Mouse (Mus musculus) intestine, embryonic 15.5 days (tissue): ENCODE data around the gene Lzic. TPM values are rescaled to one million over a fixed set of nuclear protein-coding genes. Genes with fewer than 3 reads are reported as not detected.
A peak's percentile ranks its signal among the peaks of the same experiment; 100 is the strongest.
"Not testable (repeated sequence)": the region's sequence is repeated elsewhere in the genome, so short reads cannot be mapped to it uniquely, and the experiment has no call there.

Experiments
- ATAC-seq: fragments of 200-750 bp; cut with Nextera tagmentation; 2 replicates; pipeline ENCODE4 v1.8.0; 2017; ENCODE audit warnings: moderate TSS enrichment, moderate library complexity
- H3K27ac ChIP-seq: fragments of 300-500 bp; sonication (generic); 2 replicates; pipeline ENCODE4 v1.5.1; 2015; ENCODE audit warnings: mild to moderate bottlenecking, inconsistent platforms
- H3K27me3 ChIP-seq: fragments of 300-500 bp; sonication (generic); replicated peaks from 2 replicates; pipeline ENCODE4 v1.6.1; 2015; ENCODE audit warnings: inconsistent platforms
- H3K36me3 ChIP-seq: fragments of 300-500 bp; sonication (generic); 2 replicates; pipeline ENCODE4 v1.6.1; 2015; ENCODE audit warnings: inconsistent platforms
- H3K4me1 ChIP-seq: fragments of 300-500 bp; sonication (generic); replicated peaks from 2 replicates; pipeline ENCODE4 v1.6.1; 2015; ENCODE audit warnings: inconsistent platforms
- H3K4me2 ChIP-seq: fragments of 300-500 bp; sonication (generic); replicated peaks from 2 replicates; pipeline ENCODE4 v1.6.1; 2015; ENCODE audit warnings: mild to moderate bottlenecking, inconsistent platforms
- H3K4me3 ChIP-seq: fragments of 300-500 bp; sonication (generic); replicated peaks from 2 replicates; pipeline ENCODE4 v1.5.1; 2015; ENCODE audit warnings: inconsistent platforms
- H3K9ac ChIP-seq: fragments of 300-500 bp; sonication (generic); 2 replicates; pipeline ENCODE4 v1.6.1; 2015; ENCODE audit warnings: inconsistent platforms
- H3K9me3 ChIP-seq: fragments of 300-500 bp; sonication (generic); 2 replicates; pipeline ENCODE4 v1.6.1; 2016; ENCODE audit warnings: inconsistent platforms
- WGBS: fragments of 180-500 bp; shearing (Covaris S2); methylation state at CpG from one replicate; pipeline ENCODE4 v1.1.7; 2015; 5-methylcytosine and 5-hydroxymethylcytosine counted together
- polyA plus RNA-seq: library from polyadenylated mRNA; unstranded; fragments of >200 nt; fragmentation: Nextera tagmentation; extraction: Ambion mirVana; gene quantifications from 2 replicates; pipeline ENCODE4 v1.2.1, GENCODE M21; 2015

The Lzic gene
- polyA plus RNA-seq: 36.3 and 39.9 TPM in 2 replicates

DNA sequence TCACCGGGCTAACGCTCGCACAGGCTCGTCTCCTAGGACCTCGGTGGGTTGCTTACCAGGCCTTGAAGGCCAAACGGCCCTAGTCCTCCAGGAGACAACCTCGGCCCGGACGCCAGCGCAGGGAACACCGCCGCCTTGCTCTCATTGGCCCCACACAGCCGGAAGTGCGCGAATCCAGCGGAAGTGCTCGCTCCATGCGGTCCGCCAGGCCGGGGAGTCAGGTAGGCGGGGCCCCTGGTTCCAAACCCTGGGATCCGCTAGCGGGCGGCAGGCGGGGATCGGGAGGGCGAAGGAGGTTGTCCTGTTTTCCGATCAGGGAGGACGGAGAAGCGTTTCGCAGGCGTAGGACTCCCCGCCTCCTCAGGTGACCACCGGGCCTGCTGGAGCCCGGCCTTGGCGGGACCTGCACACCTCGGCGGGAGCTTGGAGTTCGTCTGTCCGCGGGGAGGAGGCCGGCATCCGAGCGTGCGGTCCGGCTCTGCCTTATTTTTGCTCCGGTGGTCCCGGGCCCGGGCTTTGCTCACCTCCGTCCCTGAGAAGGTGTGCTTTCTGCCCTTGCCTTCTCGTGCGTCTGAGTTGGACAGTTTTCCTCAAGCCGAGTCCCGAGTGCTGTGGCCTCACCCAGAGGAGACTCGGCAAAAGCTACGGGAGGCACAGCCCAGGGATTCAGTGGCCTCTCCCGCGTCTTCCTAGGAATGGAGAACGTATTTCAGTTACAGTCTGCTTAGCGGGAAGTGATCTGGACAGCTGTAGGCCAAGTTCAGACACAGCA is at the start of gene Lzic, which contains the start of gene Nmnat1:
Lzic (plus strand) TSS at position 177 of the 772 bp plus-strand sequence.
Nmnat1 (minus strand) TSS at position 150 of the 772 bp plus-strand sequence.
- H3K36me3 ChIP-seq: peaks cover 16% of the 10 kb centered on the region
- peak within 1 kb of the TSS; percentile 77 for H3K4me3 ChIP-seq
- no peaks in the 10 kb centered on the region for H3K27me3 ChIP-seq
- peaks cover 6% of the 10 kb centered on the region; the same call in 1 of the 2 replicates for H3K4me1 ChIP-seq
- H3K27ac ChIP-seq: peak within 1 kb of the TSS; percentile 78
- H3K9me3 ChIP-seq: no peaks in the 10 kb centered on the region
- ATAC-seq: peak; percentile 97
- peak within 1 kb of the TSS; percentile 85 for H3K4me2 ChIP-seq
- peak within 1 kb of the TSS; percentile 81 for H3K9ac ChIP-seq
- WGBS: under 1% methylated on average over 60 of the region's 60 CpGs

DNA sequence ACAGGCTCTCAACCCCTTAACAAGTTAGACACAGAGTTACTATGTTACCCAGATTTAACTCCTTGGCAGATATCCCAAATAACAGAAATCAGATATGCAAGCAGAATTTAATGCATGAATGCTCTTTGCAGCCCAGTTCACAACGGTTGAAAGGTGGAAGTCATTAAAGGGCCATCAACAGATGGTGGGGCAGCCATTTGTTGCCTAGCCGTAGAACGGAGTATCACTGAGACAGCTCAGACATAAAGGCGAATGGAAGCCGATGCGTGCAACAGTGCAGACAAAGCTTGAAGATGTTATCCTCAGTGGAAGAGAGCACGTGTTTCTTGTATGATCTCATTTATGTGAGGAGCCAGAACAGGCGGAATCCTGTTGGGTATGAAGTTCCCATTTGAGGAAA is 44.5 kb upstream of the Lzic start:
- no peaks in the 10 kb centered on the region for H3K27me3 ChIP-seq
- no peak overlapping the region for H3K4me3 ChIP-seq
- no peaks in the 10 kb centered on the region for H3K36me3 ChIP-seq
- 0 out of 2 replicates have a peak, but pooled peaks cover 6% of the 10 kb centered on the region for H3K4me1 ChIP-seq
- no peak overlapping the region for H3K9ac ChIP-seq
- no peak for ATAC-seq
- H3K4me2 ChIP-seq: no peak overlapping the region
- 72% methylated on average over 8 of the region's 8 CpGs for WGBS
- no peaks in the 10 kb centered on the region for H3K9me3 ChIP-seq
- H3K27ac ChIP-seq: no peak overlapping the region

GRCm38 (mm10) chr4:149442436-149442835 is 42.6 kb upstream of the Lzic start:
- Histone ChIP-seq H3K9ac (no peak overlapping the region), H3K4me1 (peaks cover 9% of the 10 kb centered on the region; the same call in 1 of the 2 replicates), H3K9me3 (no peaks in the 10 kb centered on the region), H3K4me3 (no peak overlapping the region), H3K4me2 (no peak overlapping the region), H3K36me3 (no peaks in the 10 kb centered on the region), H3K27ac (no peak overlapping the region), H3K27me3 (no peaks in the 10 kb centered on the region)
- no peak for ATAC-seq
- 34% methylated on average over 3 of the region's 3 CpGs for WGBS

DNA sequence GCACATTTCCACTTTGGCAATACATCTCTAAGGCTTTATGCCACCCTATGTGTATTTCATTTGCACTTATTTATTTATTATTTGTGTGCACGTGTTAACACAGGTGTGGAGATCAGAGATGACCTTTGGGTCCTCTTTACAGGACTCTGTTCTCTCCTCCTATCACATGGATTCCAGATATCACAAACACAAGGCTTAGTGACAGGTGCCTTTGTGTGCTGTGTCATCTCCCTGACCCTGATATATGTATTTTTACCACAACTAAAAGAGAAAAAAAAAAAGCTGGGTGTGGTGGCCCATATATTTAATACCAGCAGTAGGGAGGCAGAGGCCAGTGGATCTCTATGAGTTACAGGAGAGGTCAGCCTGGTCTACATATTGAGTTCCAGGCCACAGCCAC is 40.6 kb upstream of the Lzic start:
- H3K27me3 ChIP-seq: no peaks in the 10 kb centered on the region
- 50% methylated on average over 1 of the region's 1 CpGs for WGBS
- no peak overlapping the region; the same call in 1 of the 2 replicates for H3K4me2 ChIP-seq

GRCm38 (mm10) chr4:149444964-149445701 is 39.9 kb upstream of the Lzic start:
- no peaks in the 10 kb centered on the region for H3K27me3 ChIP-seq
- H3K9ac ChIP-seq: peak overlapping the region; percentile 54
- peak; percentile 97 for ATAC-seq
- peak overlapping the region; percentile 75 for H3K4me2 ChIP-seq
- under 1% methylated on average over 36 of the region's 36 CpGs for WGBS
- peaks cover 9% of the 10 kb centered on the region; the same call in 1 of the 2 replicates for H3K4me1 ChIP-seq
- peak overlapping the region; percentile 94 for H3K27ac ChIP-seq
- H3K9me3 ChIP-seq: no peaks in the 10 kb centered on the region
- peak overlapping the region; percentile 27 for H3K4me3 ChIP-seq
- no peaks in the 10 kb centered on the region for H3K36me3 ChIP-seq

More for the DNA sequence above, 40.6 kb upstream of the Lzic start:
- peaks cover 9% of the 10 kb centered on the region; the same call in 1 of the 2 replicates for H3K4me1 ChIP-seq
- H3K9me3 ChIP-seq: no peaks in the 10 kb centered on the region
- H3K27ac ChIP-seq: no peak overlapping the region
- H3K4me3 ChIP-seq: no peak overlapping the region
- H3K36me3 ChIP-seq: no peaks in the 10 kb centered on the region
- no peak for ATAC-seq
- H3K9ac ChIP-seq: no peak overlapping the region

GRCm38 (mm10) chr4:149445868-149446267 is 39.2 kb upstream of the Lzic start:
- Histone ChIP-seq H3K4me3 (no peak overlapping the region), H3K9me3 (no peaks in the 10 kb centered on the region), H3K4me2 (peak overlapping the region; percentile 75), H3K4me1 (peaks cover 9% of the 10 kb centered on the region; the same call in 1 of the 2 replicates), H3K9ac (no peak overlapping the region), H3K27me3 (no peaks in the 10 kb centered on the region), H3K27ac (peak overlapping the region; percentile 94), H3K36me3 (no peaks in the 10 kb centered on the region)
- WGBS: 7% methylated on average over 11 of the region's 11 CpGs
- peak; percentile 59 for ATAC-seq

GRCm38 (mm10) chr4:149446309-149446708 is 38.7 kb upstream of the Lzic start:
- no peaks in the 10 kb centered on the region for H3K27me3 ChIP-seq
- H3K4me3 ChIP-seq: no peak overlapping the region
- peak overlapping the region; percentile 75 for H3K4me2 ChIP-seq
- peaks cover 9% of the 10 kb centered on the region; the same call in 1 of the 2 replicates for H3K4me1 ChIP-seq
- no peak overlapping the region for H3K9ac ChIP-seq
- H3K36me3 ChIP-seq: no peaks in the 10 kb centered on the region
- H3K27ac ChIP-seq: peak overlapping the region; percentile 94
- no peaks in the 10 kb centered on the region for H3K9me3 ChIP-seq
- no peak for ATAC-seq
- 66% methylated on average over 1 of the region's 1 CpGs for WGBS

DNA sequence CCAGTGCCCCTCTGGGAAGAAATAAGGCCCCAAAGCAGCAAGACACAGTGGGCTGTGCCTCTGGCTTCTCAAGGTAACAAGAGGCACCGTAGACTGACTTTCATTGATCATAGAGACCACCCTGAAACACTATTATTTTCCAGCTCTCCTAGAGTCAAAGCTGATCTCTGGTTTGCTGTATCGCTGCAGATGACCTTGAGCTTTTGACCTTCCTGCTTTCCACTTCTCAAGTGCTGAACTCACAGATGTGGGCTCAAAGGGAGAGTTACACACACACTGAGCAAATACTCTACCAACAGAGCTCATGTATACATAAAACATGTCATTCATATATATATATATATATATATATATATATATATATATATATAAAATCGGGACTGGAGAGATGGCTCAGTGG is 34.4 kb upstream of the Lzic start:
- H3K9me3 ChIP-seq: no peaks in the 10 kb centered on the region
- no peaks in the 10 kb centered on the region for H3K36me3 ChIP-seq
- H3K4me3 ChIP-seq: no peak overlapping the region
- peaks cover 4% of the 10 kb centered on the region; the same call in 1 of the 2 replicates for H3K4me1 ChIP-seq
- no peak overlapping the region for H3K4me2 ChIP-seq
- ATAC-seq: no peak
- H3K27me3 ChIP-seq: no peaks in the 10 kb centered on the region
- H3K27ac ChIP-seq: no peak overlapping the region
- H3K9ac ChIP-seq: no peak overlapping the region
- 78% methylated on average over 3 of the region's 3 CpGs for WGBS

DNA sequence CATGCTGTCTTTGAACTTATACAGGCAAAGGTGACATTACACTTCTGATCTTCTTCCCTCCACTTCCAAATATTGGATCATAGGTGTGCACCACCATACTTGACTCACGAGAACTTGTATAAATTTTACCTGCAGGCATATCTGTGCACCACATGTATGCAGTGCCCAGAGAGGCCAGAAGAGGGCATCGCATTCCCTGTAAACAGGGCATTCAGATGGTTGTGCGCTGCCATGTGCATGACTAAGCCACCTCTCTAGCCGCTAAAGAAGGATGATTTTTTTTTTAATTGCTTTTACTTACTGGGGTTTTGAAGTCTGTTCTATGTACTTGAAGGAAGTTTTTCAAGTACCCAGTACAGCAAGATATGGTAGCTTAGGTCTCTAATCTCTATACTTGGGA is 31.4 kb upstream of the Lzic start:
- no peaks in the 10 kb centered on the region for H3K36me3 ChIP-seq
- no peak overlapping the region for H3K9ac ChIP-seq
- no peaks in the 10 kb centered on the region for H3K9me3 ChIP-seq
- no peak overlapping the region for H3K27ac ChIP-seq
- ATAC-seq: no peak
- H3K4me3 ChIP-seq: no peak overlapping the region
- no peak overlapping the region for H3K4me2 ChIP-seq
- WGBS: 83% methylated on average over 4 of the region's 4 CpGs
- H3K4me1 ChIP-seq: no peaks in the 10 kb centered on the region
- no peaks in the 10 kb centered on the region for H3K27me3 ChIP-seq

GRCm38 (mm10) chr4:149454263-149454662 is 30.8 kb upstream of the Lzic start:
- H3K4me1 ChIP-seq: no peaks in the 10 kb centered on the region
- H3K9ac ChIP-seq: no peak overlapping the region
- H3K36me3 ChIP-seq: no peaks in the 10 kb centered on the region
- H3K27me3 ChIP-seq: no peaks in the 10 kb centered on the region
- no peak overlapping the region for H3K4me3 ChIP-seq
- ATAC-seq: no peak
- H3K9me3 ChIP-seq: no peaks in the 10 kb centered on the region
- WGBS: 74% methylated on average over 17 of the region's 17 CpGs
- no peak overlapping the region for H3K4me2 ChIP-seq
- no peak overlapping the region for H3K27ac ChIP-seq

GRCm38 (mm10) chr4:149454879-149455278 is 30.1 kb upstream of the Lzic start, which contains the start of gene Rbp7:
Rbp7 (minus strand) TSS chr4:149454978.
- Histone ChIP-seq H3K36me3 (no peaks in the 10 kb centered on the region), H3K27me3 (no peaks in the 10 kb centered on the region), H3K4me2 (no peak within 1 kb of the TSS), H3K9me3 (no peaks in the 10 kb centered on the region), H3K4me1 (no peaks in the 10 kb centered on the region), H3K9ac (no peak within 1 kb of the TSS), H3K27ac (no peak within 1 kb of the TSS), H3K4me3 (no peak within 1 kb of the TSS)
- no peak for ATAC-seq
- 49% methylated on average over 8 of the region's 8 CpGs for whole genome bisulfite sequencing

- 82% methylated on average over 27 of the region's 27 CpGs for whole genome bisulfite sequencing
- H3K4me1 ChIP-seq, H3K36me3 ChIP-seq, H3K9me3 ChIP-seq, H3K27me3 ChIP-seq, ATAC-seq, H3K4me3 ChIP-seq, H3K27ac ChIP-seq, H3K4me2 ChIP-seq, H3K9ac ChIP-seq: not testable (repeated sequence)
Observed at GRCm38 (mm10) chr4:149457163-149457562, 27.9 kb upstream of the Lzic start.
